Mouse (Mus musculus): ENCODE data around the gene Padi4.

DNA sequence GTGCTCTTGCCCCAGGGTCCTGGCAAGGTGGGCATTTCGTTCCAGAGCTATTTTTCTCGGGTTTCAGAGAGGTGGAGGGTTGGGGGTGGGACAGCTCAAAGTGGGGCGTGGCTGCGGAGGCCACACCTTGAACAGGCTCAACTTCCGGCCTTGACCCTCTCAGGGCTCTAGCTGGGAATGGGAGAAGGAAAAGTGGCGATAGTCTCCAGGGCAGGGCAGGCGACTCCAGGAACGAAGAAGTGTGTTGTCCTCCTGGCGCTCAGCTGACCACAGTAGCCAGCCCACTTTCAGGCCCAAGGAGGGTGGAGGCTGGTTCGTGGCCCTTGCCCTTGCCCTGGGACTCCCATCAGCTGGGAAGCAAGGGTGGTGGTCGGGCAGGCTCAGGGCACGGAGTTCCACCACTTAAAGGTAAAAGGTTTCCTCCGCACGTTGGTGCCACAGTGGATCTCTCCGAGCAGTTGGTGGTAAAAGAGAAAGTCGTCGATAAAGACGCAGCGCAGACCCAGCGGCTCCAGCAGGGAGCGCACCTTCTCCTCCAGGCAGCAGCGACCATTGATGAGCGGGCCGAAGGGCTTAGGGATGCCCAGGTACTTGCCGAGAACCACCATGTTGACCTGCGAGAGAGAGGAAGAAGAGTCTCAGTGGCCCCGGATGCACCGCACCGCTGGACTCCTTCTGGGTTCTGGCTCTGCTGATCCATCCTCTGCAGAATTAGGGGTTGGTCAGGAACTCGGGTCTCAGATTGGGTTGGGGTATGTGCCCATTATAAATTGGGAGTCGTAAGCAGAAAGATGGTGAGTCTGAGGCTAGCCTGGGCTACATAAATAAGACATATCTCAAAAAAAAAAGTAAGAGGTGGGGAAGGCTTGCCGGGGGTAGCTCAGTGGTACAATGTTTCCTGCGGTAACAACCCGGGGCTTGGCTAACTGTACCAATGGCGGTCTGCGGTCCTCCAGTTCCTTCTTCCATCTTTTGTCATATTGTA is 40.5 kb upstream of the Padi4 start:
- TF ChIP-seq CTCF (IDR thresholded peaks at IDR 0.05; ENCODE audit: borderline replicate concordance, insufficient read depth, low read length) (peak; percentile 34; the same call in 1 of the 2 replicates), POLR2A (IDR thresholded peaks at IDR 0.05; ENCODE audit: low read depth, low read length) (peak; percentile 52)

Data from embryonic fibroblast, embryonic 13.5 days (primary cell).